Mouse (Mus musculus): Measurements from ENCODE around the gene Olfml2a. TPM values are rescaled to one million over a fixed set of nuclear protein-coding genes. Genes with fewer than 3 reads are reported as not detected.

The Olfml2a gene
- 0.91 and 1.1 TPM in 2 replicates for polyA plus RNA-seq (2015; fragmentation: Nextera tagmentation; extraction: Ambion mirVana)

- Histone ChIP-seq H3K9me3 (replicated peaks) (no peaks in the 10 kb centered on the region), H3K4me1 (peaks cover 22% of the 10 kb centered on the region), H3K27me3 (peaks cover 8% of the 10 kb centered on the region), H3K4me2 (peak within 1 kb of the TSS; percentile 82), H3K9ac (peak within 1 kb of the TSS; percentile 65), H3K4me3 (peak within 1 kb of the TSS; percentile 44), H3K27ac (no peak within 1 kb of the TSS), H3K36me3 (ENCODE audit: poor library complexity, severe bottlenecking) (no peaks in the 10 kb centered on the region)
- ATAC-seq, result peak; percentile 71
- 8% methylated on average over 31 of the region's 32 CpGs for WGBS
Observed at GRCm38 (mm10) chr2:38931851-38932667, at the start of gene Olfml2a. TSS of gene Olfml2a (plus strand) at chr2:38931978.

GRCm38 (mm10) chr2:38902866-38903265, 28.9 kb upstream of the Olfml2a start:
- Histone ChIP-seq H3K27ac (no peak overlapping the region), H3K9me3 (replicated peaks) (no peaks in the 10 kb centered on the region), H3K27me3 (no peaks in the 10 kb centered on the region), H3K4me1 (no peaks in the 10 kb centered on the region), H3K4me3 (no peak overlapping the region), H3K9ac (no peak overlapping the region), H3K4me2 (no peak overlapping the region), H3K36me3 (ENCODE audit: poor library complexity, severe bottlenecking) (no peaks in the 10 kb centered on the region)
- ATAC-seq, result no peak

GRCm38 (mm10) chr2:38904290-38904689, 27.5 kb upstream of the Olfml2a start:
- ATAC-seq, result no peak
- WGBS, result 98% methylated on average over 1 of the region's 1 CpGs

GRCm38 (mm10) chr2:38906097-38906496, 25.7 kb upstream of the Olfml2a start:
- WGBS, result 81% methylated on average over 5 of the region's 5 CpGs
- Histone ChIP-seq H3K27ac (no peak overlapping the region), H3K36me3 (ENCODE audit: poor library complexity, severe bottlenecking) (no peaks in the 10 kb centered on the region), H3K4me3 (no peak overlapping the region), H3K4me2 (no peak overlapping the region), H3K27me3 (no peaks in the 10 kb centered on the region), H3K9ac (no peak overlapping the region), H3K4me1 (no peaks in the 10 kb centered on the region), H3K9me3 (replicated peaks) (no peaks in the 10 kb centered on the region)
- ATAC-seq, result no peak

More at GRCm38 (mm10) chr2:38904290-38904689, 27.5 kb upstream of the Olfml2a start:
- H3K4me3 ChIP-seq, result no peak overlapping the region
- H3K27ac ChIP-seq, result no peak overlapping the region
- H3K36me3 ChIP-seq (ENCODE audit: poor library complexity, severe bottlenecking), result no peaks in the 10 kb centered on the region
- no peaks in the 10 kb centered on the region for H3K27me3 ChIP-seq
- no peak overlapping the region for H3K9ac ChIP-seq
- H3K9me3 ChIP-seq (replicated peaks), result no peaks in the 10 kb centered on the region
- no peaks in the 10 kb centered on the region for H3K4me1 ChIP-seq
- no peak overlapping the region for H3K4me2 ChIP-seq

GRCm38 (mm10) chr2:38908604-38909003, 23.2 kb upstream of the Olfml2a start:
- Histone ChIP-seq H3K9ac (no peak overlapping the region), H3K9me3 (replicated peaks) (no peaks in the 10 kb centered on the region), H3K27ac (no peak overlapping the region), H3K4me3 (no peak overlapping the region), H3K4me1 (no peaks in the 10 kb centered on the region), H3K4me2 (no peak overlapping the region), H3K27me3 (no peaks in the 10 kb centered on the region), H3K36me3 (ENCODE audit: poor library complexity, severe bottlenecking) (no peaks in the 10 kb centered on the region)
- ATAC-seq, result no peak
- 68% methylated on average over 1 of the region's 1 CpGs for WGBS

- H3K4me3 ChIP-seq, result no peak overlapping the region
- H3K9me3 ChIP-seq (replicated peaks), result no peaks in the 10 kb centered on the region
- H3K36me3 ChIP-seq (ENCODE audit: poor library complexity, severe bottlenecking), result no peaks in the 10 kb centered on the region
- H3K27me3 ChIP-seq, result no peaks in the 10 kb centered on the region
- ATAC-seq, result no peak
- no peak overlapping the region for H3K27ac ChIP-seq
- H3K4me2 ChIP-seq, result no peak overlapping the region
- WGBS, result 30% methylated on average over 1 of the region's 1 CpGs
- H3K4me1 ChIP-seq, result peaks cover 5% of the 10 kb centered on the region
- no peak overlapping the region for H3K9ac ChIP-seq
Observed at GRCm38 (mm10) chr2:38914517-38914916, 17.3 kb upstream of the Olfml2a start.

- Histone ChIP-seq H3K9me3 (replicated peaks) (no peaks in the 10 kb centered on the region), H3K27ac (no peak overlapping the region), H3K36me3 (ENCODE audit: poor library complexity, severe bottlenecking) (no peaks in the 10 kb centered on the region), H3K9ac (no peak overlapping the region), H3K4me3 (no peak overlapping the region), H3K4me1 (peaks cover 5% of the 10 kb centered on the region), H3K27me3 (no peaks in the 10 kb centered on the region), H3K4me2 (no peak overlapping the region)
- 10% methylated on average over 4 of the region's 4 CpGs for WGBS
- peak; percentile 50; the same call in 1 of the 2 replicates for ATAC-seq
Observed at GRCm38 (mm10) chr2:38914965-38915364, 16.8 kb upstream of the Olfml2a start.

- 19% methylated on average over 4 of the region's 4 CpGs for WGBS
- H3K27me3 ChIP-seq, result no peaks in the 10 kb centered on the region
- no peak overlapping the region for H3K4me3 ChIP-seq
- no peak for ATAC-seq
- H3K27ac ChIP-seq, result no peak overlapping the region
- no peaks in the 10 kb centered on the region for H3K9me3 ChIP-seq (replicated peaks)
- H3K9ac ChIP-seq, result no peak overlapping the region
- H3K4me1 ChIP-seq, result peaks cover 5% of the 10 kb centered on the region
- H3K36me3 ChIP-seq (ENCODE audit: poor library complexity, severe bottlenecking), result no peaks in the 10 kb centered on the region
- no peak overlapping the region for H3K4me2 ChIP-seq
Observed at GRCm38 (mm10) chr2:38916947-38917691, 14.7 kb upstream of the Olfml2a start.

GRCm38 (mm10) chr2:38921374-38921773, 10.4 kb upstream of the Olfml2a start:
- peaks cover 18% of the 10 kb centered on the region for H3K27me3 ChIP-seq
- no peak for ATAC-seq
- WGBS, result 18% methylated on average over 1 of the region's 1 CpGs
- no peak overlapping the region for H3K27ac ChIP-seq
- no peak overlapping the region for H3K9ac ChIP-seq
- no peak overlapping the region for H3K4me2 ChIP-seq
- H3K9me3 ChIP-seq (replicated peaks), result no peaks in the 10 kb centered on the region
- H3K4me3 ChIP-seq, result no peak overlapping the region
- peaks cover 14% of the 10 kb centered on the region for H3K4me1 ChIP-seq
- H3K36me3 ChIP-seq (ENCODE audit: poor library complexity, severe bottlenecking), result no peaks in the 10 kb centered on the region

- Histone ChIP-seq H3K4me1 (peaks cover 18% of the 10 kb centered on the region), H3K4me3 (no peak overlapping the region), H3K27ac (no peak overlapping the region), H3K27me3 (peaks cover 18% of the 10 kb centered on the region), H3K9me3 (replicated peaks) (no peaks in the 10 kb centered on the region), H3K9ac (no peak overlapping the region), H3K4me2 (no peak overlapping the region), H3K36me3 (ENCODE audit: poor library complexity, severe bottlenecking) (no peaks in the 10 kb centered on the region)
- WGBS, result 18% methylated on average over 3 of the region's 3 CpGs
- no peak for ATAC-seq
Observed at GRCm38 (mm10) chr2:38923471-38923870, 8.3 kb upstream of the Olfml2a start.

GRCm38 (mm10) chr2:38923911-38924310, 7.9 kb upstream of the Olfml2a start:
- Histone ChIP-seq H3K4me3 (no peak overlapping the region), H3K36me3 (ENCODE audit: poor library complexity, severe bottlenecking) (no peaks in the 10 kb centered on the region), H3K9me3 (replicated peaks) (no peaks in the 10 kb centered on the region), H3K9ac (no peak overlapping the region), H3K4me1 (peaks cover 18% of the 10 kb centered on the region), H3K4me2 (no peak overlapping the region), H3K27me3 (peaks cover 18% of the 10 kb centered on the region), H3K27ac (no peak overlapping the region)
- ATAC-seq, result no peak
- 18% methylated on average over 2 of the region's 2 CpGs for whole genome bisulfite sequencing

GRCm38 (mm10) chr2:38924571-38924970, 7.2 kb upstream of the Olfml2a start:
- ATAC-seq, result no peak
- Histone ChIP-seq H3K4me2 (peak overlapping the region; percentile 99), H3K36me3 (ENCODE audit: poor library complexity, severe bottlenecking) (no peaks in the 10 kb centered on the region), H3K9ac (peak overlapping the region; percentile 74), H3K27me3 (peaks cover 18% of the 10 kb centered on the region), H3K27ac (no peak overlapping the region), H3K4me1 (peaks cover 18% of the 10 kb centered on the region), H3K4me3 (peak overlapping the region; percentile 80), H3K9me3 (replicated peaks) (no peaks in the 10 kb centered on the region)
- WGBS, result 3% methylated on average over 10 of the region's 10 CpGs
